Mouse (Mus musculus): ENCODE data around the gene Itprip.

Gene Itprip

DNA sequence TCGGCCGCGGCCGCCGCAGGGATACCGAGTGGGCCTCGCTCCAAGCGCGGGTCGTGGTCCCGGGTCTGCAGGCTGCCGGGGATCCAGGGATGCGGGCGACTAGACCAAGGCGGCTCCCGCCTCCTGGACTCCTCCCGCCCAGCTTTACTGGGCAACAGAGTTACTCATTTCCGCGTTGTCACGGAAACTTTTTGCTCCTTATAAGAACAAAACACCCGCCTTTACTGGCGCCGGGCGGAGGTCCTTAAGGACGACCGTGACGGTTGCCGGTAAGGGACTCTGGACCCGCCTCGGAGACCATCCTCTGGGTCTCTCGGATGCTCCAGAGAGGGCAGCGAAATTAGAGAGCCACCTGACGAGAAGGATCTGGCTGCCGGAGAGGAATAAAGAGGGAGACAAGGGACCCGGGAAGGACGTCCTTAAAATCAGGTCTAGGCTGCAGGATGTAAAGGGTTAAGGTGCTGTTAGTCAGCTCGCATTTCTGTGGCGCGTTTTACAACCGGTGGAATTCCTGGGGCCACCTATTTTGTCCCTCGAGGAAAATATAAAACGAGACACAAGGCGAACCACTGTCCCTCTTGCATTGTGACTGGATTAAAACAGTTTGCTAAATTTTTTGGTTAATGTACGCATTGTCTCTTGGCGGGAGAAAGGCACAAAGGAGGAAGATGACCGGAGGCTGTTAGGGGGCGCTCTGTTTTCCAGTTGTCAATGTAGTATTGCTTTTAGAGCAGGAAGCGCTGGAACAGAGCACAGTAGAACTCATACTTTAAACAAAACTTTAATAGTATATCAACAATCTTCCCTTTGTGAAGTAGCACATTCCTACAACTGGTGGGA lies at the start of gene Itprip, which contains the start of gene Cfap43:
Itprip (minus strand) TSS at position 174 of the 840 bp plus-strand sequence.
Cfap43 (minus strand) TSS at position 162 of the 840 bp plus-strand sequence.
- DNase-seq (ENCODE audit: low spot score) = peak; percentile 74

DNA sequence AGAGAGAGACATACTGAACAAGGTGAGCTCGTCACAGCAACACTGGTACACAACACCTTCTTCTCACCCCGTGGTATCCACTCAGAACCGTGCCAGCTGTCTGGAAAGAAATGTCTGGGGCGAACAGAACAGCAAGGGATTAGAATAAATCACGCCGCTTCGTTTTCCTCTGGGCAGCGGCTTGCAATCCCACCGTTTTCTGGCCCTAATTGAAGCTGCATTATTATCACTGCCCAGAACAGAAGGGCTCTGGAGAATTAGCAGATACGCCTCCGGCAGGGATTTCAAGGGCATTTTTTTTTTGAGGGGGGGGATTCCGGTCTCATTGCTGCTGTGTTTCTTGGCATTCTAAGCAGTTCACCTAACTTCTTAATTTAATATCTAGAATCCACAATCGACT lies 39.1 kb upstream of the Itprip start:
- no peak for DNase-seq (ENCODE audit: low spot score)

DNA sequence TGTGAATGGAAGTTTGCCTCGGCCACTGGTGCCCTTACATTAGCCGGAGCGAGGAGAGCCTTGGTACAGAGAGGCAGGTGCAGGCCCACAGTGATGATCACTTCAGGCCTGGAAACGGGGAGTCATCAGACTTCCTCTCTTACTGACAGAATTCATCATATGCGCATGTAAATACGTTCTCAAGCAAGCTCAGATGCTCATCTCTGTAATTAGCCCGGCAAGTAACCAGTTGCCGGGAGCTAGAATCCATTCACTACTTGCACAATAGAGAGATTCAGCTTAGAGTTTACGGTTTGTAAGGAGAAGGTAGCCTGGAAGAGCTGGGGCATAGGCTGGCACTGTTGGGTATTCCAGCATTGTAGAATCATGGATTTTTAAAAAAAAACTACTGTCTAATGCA lies 34.1 kb upstream of the Itprip start:
- no peak for DNase-seq (ENCODE audit: low spot score)

DNA sequence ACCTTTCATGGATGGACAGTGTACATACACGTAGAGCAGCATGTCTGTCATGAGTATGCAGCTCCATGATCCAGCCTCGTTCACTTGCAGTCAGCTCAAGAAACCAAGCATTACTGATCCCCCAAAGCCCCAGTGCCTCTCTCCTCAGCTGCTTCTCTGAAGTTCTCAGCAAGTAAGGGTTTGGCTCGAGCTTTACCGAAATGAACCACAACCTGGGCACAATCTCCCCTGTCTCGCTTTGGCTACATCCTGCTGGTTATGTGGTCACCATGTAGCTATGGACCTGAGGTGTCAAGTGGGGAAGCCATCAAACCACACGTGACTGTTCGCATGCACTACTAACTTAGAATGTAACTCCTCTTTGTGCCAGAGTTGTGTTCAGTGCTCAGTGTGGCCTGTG lies 31.8 kb upstream of the Itprip start:
- DNase-seq (ENCODE audit: low spot score) = no peak

DNA sequence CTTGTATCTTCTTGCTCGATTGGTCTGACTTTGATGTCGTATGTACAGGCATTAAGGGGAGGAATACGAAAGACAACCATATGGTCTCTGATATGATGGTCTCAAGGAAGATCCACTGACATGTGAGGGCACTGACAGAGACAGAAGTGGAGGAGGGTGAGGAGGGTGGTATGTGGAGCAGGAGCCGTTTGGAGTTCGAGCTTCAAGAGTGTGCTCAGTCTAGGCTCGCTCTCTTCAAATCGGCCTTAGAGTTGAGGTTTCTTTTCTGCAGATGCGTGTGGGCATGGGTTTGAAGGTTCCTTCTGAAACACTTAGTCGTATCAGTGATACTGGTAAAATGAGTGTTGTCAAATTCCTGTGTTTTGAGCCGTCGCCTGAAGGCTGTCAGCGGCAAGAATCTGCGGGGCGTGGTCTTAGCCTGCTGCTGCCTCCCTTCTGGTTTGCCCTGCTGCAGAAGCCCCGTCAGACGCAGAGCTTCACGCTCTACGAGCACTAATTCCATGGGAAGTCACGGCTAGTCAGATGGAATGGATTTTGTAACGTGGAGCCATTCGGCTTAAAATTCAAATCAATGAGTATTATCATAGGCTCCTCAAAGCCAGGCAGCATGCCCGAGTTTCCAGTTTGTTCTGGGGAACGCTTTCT lies 27.8 kb upstream of the Itprip start:
- no peak for DNase-seq (ENCODE audit: low spot score)

DNA sequence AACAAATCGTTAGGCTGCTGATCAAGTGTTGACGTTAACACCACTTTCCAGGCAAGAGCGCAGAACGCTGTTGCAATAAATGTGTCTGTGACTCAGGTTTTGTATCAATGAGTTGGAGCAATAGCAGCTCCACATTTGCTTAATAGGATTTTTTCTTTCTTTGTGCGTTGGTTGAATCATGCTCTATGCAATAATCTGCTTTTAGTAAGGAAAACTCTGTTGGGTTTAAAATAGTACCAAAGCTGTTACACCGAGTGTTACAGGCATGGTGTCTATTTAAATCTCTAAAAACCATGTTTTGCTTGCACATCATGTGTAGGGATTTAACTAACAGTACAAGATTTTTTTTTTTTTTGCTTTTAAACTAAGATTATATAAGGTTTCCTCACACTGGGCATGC lies 20.3 kb upstream of the Itprip start:
- DNase-seq (ENCODE audit: low spot score) = no peak

DNA sequence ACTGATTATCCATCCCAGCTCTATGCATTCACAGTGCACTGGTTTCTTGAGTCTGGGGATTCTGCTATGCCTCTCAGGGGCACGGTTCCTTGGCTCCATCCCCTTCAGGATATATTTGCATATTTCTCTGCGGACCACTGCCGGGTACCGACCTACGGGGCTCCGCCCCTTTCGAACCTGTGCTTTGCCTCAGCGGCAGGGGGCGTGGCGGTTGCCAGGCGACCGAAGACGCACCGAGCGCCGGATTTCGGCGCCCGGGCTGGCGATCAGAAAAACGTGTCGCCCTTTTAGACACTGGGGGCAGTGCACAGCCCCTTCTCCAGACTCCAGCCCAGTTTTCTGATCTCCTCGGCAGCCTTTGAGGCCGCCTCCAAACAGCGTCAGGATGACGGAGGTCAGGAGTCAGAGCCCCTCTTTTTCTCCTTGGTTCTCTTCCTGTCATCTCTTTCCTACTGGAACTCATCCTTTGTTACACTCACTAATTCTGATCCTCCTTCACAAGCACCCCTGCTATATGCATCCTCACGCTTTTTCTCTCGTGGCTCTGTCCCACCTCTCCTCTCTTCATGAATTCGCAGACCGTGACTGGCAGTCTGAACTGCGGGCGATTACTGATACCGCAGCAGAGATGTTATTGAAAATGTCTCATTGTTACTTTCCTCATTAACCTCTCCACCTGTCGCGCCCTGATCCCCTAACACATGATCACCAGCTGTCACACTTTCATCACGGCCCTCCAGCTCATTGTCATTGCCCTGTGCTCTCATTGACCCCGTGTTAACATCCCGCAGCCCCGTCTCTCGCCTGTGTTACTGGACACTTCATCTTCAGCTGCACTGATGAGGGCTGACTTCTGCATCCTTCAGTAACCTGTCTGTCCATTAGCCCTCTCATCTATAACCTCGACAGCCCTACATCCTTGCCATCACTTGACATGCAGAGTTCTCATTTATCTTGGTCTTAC lies 18.6 kb upstream of the Itprip start, which contains the start of gene Cfap58:
Cfap58 (plus strand) TSS at position 233 of the 964 bp plus-strand sequence.
- DNase-seq (ENCODE audit: low spot score) = peak; percentile 46

DNA sequence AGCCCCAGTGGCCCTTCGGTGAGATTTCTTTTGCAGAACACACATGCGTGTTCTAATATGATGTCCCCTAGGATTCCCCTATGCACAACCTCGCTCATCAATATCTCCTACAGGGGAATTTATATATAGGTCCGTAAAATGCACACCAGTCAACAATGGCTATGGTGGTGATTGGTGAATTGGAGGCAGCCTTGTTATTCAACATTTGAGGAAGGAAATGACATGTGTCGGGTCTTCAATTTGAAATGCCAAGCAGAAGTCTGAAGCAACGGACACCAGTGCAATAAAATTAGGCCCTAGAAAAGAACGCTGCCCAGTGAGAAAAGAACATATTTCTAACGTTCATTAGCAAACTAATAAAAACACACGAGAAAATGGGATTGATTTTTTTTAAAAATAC lies 17.8 kb upstream of the Itprip start:
- DNase-seq (ENCODE audit: low spot score) = no peak

DNA sequence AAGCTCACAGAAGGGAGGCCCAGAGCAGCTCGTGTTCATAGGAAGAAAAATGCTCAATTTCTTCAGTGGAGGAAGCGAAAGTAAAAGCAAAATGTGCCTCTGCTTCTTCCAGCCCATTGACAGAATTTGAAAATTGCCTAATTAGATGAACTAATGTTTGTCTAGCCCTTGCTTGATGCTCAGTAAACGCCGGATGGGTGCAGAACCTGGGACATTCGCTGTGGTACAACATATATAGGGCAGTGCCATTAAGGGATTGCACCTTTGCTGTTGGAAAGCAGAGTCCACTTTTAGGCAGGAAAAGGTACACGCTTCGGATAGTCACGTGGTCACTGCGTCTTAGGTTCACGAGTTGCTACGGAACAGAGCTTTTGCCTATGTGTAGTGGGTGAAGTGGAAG lies 17.4 kb upstream of the Itprip start:
- DNase-seq (ENCODE audit: low spot score) = no peak

DNA sequence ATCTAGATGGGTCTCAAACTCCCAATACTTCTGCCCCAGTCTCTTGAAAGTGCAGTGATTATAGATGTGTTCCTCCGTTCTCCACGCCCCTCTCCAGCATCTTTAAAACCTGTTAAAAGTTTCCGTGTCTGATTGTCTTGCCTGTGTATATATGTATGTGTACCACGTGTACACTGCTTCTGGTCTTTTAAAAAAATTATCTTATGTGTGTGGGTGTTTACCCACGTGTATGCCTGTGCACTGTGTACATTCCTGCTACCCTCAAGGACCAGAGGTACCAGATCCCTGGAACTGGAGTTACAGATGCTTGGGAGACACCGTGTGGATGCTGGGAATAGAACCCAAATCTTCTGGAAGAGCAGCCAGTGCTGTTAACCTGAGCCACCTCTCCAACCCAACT lies 16.4 kb upstream of the Itprip start:
- DNase-seq (ENCODE audit: low spot score) = no peak

DNA sequence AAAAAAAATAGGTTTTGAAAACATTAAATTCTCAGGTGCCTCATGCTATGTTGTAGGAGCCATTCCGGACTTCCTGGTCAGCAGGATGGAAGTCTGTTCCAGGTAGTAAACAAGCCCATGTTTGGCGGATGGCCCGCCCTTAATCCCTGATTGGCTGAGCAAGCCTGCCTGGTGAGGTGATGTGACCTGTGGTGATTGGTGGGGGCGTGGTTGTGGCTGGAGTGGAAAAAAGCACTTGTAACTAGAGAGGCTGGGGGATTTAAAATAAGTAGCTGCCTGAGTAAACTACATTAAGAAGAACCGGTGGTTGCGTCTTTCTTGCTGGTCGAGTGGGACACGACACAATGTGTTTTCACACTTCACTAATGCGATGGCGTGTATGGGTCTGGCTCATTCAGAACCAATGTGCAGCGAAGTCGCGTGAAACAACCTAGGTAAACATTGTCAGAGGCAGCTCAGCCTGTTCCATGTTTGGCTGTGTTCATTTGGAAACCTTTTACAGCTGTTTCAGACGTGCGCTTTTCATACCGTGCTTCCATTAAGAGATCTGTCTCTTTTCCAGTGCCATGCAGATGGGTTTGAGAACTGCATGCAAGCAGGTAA lies 15.6 kb upstream of the Itprip start:
- DNase-seq (ENCODE audit: low spot score) = no peak

DNA sequence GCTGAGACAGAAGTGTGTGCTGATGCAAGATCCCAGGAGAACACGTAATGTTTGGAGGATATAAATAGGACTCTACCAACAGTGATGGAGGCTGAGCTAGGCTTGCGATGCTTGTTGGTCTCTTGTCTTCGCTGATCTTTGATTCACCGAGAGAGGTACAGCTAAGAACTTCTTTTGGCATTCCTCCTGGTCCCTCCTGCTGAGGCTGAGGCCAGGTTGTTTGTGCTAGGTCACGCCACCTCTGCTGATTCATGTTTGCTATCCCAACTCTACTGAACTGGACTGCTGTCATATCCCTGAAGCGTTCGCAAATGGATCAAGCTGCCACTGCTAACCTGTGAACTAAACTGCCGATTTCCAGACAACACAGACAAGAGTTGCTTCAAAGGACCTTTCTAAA lies 15.0 kb upstream of the Itprip start:
- no peak for DNase-seq (ENCODE audit: low spot score)

DNA sequence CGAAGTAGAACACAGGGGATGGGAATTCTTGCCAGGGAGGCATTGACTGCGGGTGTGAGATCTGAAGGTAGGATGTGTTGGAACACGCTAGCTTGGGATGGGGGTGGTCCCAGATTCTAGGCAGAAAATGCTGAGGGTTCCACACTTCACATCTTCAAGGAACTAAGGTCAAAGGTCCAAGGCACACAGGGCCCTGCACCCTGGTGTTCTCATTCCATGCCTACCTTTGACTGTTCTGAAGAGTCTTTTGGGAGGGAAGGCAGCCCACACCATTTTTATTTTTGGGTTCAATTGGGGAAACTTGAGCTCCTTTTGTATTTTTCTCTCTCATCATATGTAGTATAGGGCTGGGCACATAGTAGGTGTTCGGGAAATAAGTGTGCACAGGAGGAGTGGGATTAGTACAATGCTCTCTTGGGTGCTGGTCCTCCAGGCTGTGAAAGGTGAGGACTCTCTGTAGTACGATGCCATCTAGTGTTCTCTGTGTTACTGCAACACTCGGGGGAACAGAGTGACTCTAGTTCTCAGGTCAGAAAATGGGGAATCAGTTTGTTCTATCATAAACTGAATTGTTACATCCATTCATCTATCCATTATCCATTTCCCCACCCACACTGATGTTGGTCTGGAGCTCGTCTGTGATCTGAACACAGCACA lies 13.0 kb upstream of the Itprip start:
- DNase-seq (ENCODE audit: low spot score) = no peak

DNA sequence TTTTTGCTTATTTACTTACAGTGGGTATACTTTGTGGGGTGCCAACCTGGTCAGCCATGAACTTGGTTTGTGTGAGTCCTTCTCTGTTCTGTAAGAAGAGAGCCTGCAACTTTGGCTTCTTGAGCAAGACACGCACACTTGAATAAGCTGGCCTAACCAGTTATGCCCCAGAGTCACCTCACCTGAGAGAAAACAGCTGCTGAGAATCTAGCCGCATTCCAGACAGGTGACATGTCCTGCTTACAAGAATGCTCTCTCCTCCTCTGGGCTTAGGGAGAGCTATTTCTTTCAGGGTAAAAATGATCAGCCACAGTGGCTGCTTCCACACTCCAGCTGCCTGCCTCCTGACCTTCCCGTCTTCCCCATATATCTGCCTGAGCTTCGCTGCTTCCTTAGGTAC lies 9.9 kb upstream of the Itprip start:
- DNase-seq (ENCODE audit: low spot score) = no peak

DNA sequence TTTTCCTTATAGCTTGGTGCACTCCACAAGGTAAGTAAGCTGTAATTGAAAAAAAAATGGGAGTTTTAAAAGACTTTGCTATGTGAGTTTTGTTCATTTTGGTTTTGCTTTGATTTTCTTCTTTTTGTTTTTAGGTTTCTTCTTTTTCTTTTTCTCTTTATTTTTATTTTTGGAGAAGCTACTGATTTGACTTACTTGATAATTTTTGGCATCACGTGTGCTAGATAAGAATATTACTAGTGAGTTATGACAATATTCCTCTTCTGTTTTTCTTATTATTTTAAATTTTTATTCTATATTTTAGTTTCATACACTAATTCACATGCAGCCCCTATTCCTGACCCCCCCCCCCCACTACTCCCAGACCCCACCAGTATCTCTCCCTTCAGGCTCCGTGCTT lies 7.9 kb upstream of the Itprip start:
- DNase-seq (ENCODE audit: low spot score) = no peak

DNA sequence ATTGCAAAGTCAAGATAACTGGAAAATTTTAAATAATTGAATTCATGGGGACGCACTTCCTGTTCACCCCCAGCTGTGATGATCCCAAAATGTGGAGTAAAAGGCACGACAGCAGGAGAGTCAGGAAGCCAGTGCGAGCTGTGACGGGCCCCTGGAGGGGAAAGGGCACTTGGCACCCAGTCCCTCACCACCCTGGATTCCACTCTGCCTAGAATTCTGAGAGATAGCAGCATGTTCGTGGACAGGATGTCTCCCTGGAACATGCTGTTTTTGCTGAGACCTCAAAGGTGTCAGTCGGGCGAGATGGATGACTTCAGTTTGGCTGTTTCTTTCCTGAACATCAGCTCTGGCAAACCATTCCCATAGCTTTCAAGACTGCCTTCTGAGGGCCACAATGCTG lies 6.7 kb upstream of the Itprip start:
- no peak for DNase-seq (ENCODE audit: low spot score)

DNA sequence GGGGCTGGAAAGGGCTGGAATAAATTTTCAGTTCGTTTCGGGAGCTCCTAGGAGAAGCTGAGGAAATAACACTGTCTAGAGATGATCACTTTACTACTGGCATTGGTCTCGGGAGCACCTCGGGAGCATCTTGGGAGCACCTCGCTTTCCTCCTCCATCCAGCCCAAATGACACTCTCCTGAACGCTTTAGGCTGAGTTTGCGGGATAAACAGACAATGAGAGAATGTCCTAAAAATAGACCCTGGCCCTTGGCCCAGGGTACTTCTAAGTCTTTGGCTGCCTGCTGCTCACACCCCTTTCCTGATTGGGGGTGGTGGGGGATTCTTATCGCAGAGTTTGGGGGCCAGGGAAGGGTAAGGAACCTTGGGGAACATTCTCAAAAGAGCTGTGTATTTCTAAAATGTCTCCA lies 872 bp upstream of the Itprip start:
- DNase-seq (ENCODE audit: low spot score) = no peak

DNA sequence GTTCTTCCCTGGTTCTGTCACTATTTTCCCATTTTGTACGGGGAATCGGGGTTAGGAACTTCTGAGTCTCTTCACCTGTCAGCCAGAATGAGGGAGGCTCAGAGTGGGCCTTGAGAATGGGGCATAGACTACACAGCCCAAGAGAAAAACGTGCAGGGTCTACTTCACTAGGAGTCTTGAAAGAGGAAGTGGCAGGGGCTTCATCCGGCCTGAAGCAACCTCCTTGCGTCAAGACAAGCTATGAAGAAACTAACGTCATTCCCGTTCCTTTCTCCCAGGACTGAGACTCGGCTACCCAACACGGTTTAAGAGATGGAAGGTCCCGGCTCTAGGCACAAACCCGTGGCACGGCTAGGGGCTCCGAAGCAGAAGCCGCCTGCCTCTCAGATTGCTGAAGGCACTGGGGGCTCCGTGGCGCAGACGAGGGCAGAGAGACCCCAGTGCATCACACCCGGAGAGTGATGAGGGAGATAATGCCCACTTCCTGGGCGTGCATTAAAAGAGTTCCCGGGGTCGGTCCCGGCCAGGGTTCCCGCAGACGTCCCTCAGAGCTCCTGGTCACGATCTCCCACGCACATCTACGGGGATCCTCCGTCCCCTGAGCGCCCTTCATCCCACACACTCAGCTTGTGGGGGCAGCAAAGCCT lies 521 bp downstream of the Itprip start:
- peak; percentile 23 for DNase-seq (ENCODE audit: low spot score)

DNA sequence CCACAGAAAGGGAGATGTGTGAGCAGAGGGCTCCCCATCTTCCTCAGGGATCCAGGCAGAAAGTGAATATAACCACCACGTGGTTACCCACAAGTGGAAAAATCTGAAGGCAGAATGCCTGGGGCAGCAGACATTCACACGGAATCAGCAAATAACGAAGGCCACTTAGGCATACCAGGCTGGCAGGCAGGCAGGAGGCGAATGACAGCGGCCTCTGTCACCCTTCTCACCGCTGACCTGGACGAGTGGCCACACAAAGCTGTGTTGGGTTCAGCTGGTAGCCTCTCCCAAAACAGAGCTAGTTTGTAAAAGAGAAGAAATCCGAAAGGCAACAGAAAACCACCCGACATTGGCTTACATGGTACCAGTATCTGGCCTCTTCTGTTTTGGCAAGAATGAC lies 1.1 kb downstream of the Itprip start:
- no peak for DNase-seq (ENCODE audit: low spot score)

DNA sequence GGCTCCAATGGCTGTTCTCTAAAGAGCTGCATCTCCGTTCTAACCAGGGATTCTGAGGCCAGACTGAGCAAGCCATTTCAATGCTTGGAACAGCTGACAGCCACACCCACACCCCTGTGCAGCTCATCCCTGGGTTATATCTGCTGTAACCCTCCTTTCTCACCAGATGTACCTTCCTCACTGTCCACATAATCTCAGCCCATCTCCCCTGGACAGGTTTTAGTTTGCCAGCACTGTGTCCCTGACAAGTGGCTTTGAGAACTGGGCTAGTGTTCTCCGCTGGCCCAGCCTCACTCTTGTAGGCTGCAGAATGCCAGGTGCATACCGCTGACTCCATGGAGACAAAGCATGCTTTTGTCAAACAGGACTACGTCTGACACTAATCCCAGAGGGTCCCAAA lies 1.7 kb downstream of the Itprip start:
- no peak for DNase-seq (ENCODE audit: low spot score)

DNA sequence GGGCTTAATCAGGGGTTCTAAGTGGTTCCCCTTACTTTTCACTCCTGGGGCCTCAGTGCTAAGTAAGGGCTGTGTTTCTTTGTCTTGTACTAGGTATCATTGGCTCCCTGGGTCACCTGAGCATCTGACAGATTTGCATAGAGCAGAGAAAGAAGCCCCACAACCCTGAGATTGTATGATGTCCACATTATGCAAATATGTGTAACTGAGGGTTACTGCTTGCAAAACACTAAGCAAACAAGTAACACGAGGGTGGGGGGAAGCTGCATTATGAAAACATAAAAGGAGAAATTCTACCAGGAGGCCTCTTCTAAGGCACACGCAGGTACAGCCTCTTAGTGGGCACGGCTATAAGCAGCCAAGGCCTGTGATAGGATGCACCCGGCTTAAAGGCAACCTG lies 3.8 kb downstream of the Itprip start:
- DNase-seq (ENCODE audit: low spot score) = no peak
